Mouse (Mus musculus): ENCODE results near the gene Hoga1.
A peak's percentile ranks its signal among the peaks of the same experiment; 100 is the strongest.

DNA sequence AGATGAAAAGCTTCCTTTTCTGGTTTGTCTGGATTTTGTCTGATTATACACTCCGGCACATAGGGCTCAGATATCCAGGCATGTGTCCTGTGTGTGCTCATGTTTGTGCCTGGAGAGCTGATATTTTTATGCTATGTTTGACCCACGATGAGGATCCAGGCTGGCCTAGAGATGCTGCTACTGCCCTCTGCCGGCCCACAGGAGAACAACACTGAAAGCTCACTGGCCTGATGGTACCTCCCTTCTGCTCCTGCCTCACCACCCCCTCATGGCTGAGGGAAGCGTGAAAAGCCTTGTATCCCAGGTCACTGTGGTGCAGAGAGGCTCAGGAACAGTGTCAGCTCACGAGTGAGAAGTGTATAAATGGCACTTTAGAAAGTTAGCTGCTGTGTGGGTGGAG is 19.3 kb upstream of the Hoga1 start:
- peak; percentile 97 for TF ChIP-seq CTCF (IDR thresholded peaks at IDR 0.05; ENCODE audit: borderline replicate concordance, insufficient read depth, low read length)
- TF ChIP-seq POLR2A (IDR thresholded peaks at IDR 0.05; ENCODE audit: low read depth, low read length), result no peak

Data from embryonic fibroblast, embryonic 13.5 days (primary cell).